23 mouse cellular contexts compared by ENCODE assay signal in genomic region chr6:38721361-38721760, GRCm38 (mm10). TPM values are rescaled to one million over a fixed set of nuclear protein-coding genes. Genes with fewer than 3 reads are reported as not detected.
DNase-seq lines count a peak whose midpoint lies in the region; TF ChIP-seq lines count a peak whose summit lies in the region.
"Had no signal": no experiment of that assay in that cellular context is flagged by ENCODE, and none has a peak within 500 bp of the region (broad histone marks: within the 10 kb centered on the region; RNA-seq: fewer than 3 reads in every experiment).

No protein-coding gene starts in this region.

- H3K4me3 ChIP-seq in cerebellum, adult 2 months (replicated peaks; ENCODE audit: insufficient read depth, low read depth, low read length), result no peak overlapping the region
- no peak overlapping the region for H3K4me3 ChIP-seq in left cerebral cortex, adult 2 months
- H3K4me3 ChIP-seq: embryonic facial prominence, embryonic 12.5 days; heart, embryonic 13.5 days; hindbrain, embryonic 13.5 days; limb, embryonic 13.5 days; lung, embryonic 15.5 days; neural tube, embryonic 13.5 days had no signal

- peaks cover 6% of the 10 kb centered on the region for H3K4me1 ChIP-seq in cerebellum, adult 2 months (ENCODE audit: control insufficient read depth, insufficient read depth, low read length)
- H3K4me1 ChIP-seq: embryonic facial prominence, embryonic 12.5 days; heart, embryonic 13.5 days; limb, embryonic 13.5 days; lung, embryonic 15.5 days had no signal

- TF ChIP-seq POLR2A in cerebellum, adult 2 months (IDR thresholded peaks at IDR 0.05; ENCODE audit: borderline replicate concordance, insufficient read depth, low read length), result no peak

- no peak for DNase-seq in cerebellum, adult 2 months
- DNase-seq in cerebellum, postnatal 14 days, result no peak
- DNase-seq in left cerebral cortex, adult 2 months (ENCODE audit: extremely low spot score in 1 of 2, low spot score in 2 of 2), result no peak
- DNase-seq in left cerebral cortex, postnatal 25 days (ENCODE audit: low spot score in 2 of 2), result no peak
- peak; percentile 42 for DNase-seq in retina, embryonic 14.5 days (ENCODE audit: low spot score)
- no peak for DNase-seq in thymus, postnatal 0 days (ENCODE audit: low spot score)
- DNase-seq in embryo, embryonic 10.5 days (ENCODE audit: low spot score), result no peak
- DNase-seq: adrenal gland, postnatal 25 days; cerebellum, adult 18-20 months; gastrocnemius, postnatal 36 days; heart, postnatal 14 days; kidney, adult 9 months; kidney, postnatal 10 days; right cerebral cortex, postnatal 14 days; thymus, postnatal 14 days had no signal

- H3K27ac ChIP-seq in cerebellum, adult 2 months (ENCODE audit: insufficient read depth, low read length), result peak overlapping the region; percentile 82; the same call in 1 of the 2 replicates
- H3K27ac ChIP-seq in left cerebral cortex, adult 2 months, result peak overlapping the region; percentile 9; the same call in 1 of the 2 replicates
- H3K27ac ChIP-seq: embryonic facial prominence, embryonic 12.5 days; heart, embryonic 13.5 days; hindbrain, embryonic 13.5 days; limb, embryonic 13.5 days; lung, embryonic 15.5 days; neural tube, embryonic 13.5 days had no signal

- TF ChIP-seq CTCF in cerebellum, adult 2 months (IDR thresholded peaks at IDR 0.05; ENCODE audit: borderline replicate concordance, insufficient read depth, low read depth, low read length), result no peak
- no peak for TF ChIP-seq CTCF in left cerebral cortex, adult 2 months (IDR thresholded peaks at IDR 0.05)

- no peaks in the 10 kb centered on the region for H3K27me3 ChIP-seq in cerebellum, adult 2 months (ENCODE audit: control insufficient read depth, insufficient read depth, low read length)
- H3K27me3 ChIP-seq: embryonic facial prominence, embryonic 12.5 days; heart, embryonic 13.5 days; hindbrain, embryonic 13.5 days; limb, embryonic 13.5 days; lung, embryonic 15.5 days; neural tube, embryonic 13.5 days had no signal

- intact Hi-C loops in left cerebral cortex, adult 2 months (cut with DNase I), result no loop called here
- intact Hi-C loops in left cerebral cortex, postnatal 25 days (cut with DNase I), result no loop called here

- WGBS in cerebellum, adult 2 months, result 100% methylated on average over 1 of the region's 1 CpGs

RNA-seq across cellular contexts. Expression of gene Clec2l, which starts 58.5 kb away (rescaled TPM):
- 226 and 246 TPM in 2 replicates for polyA plus RNA-seq in cerebellum, adult 2 months (2012; rRNA removed)
- total RNA-seq in left cerebral cortex, adult 2 months (2021), result 10 to 100 TPM; 67.4 to 69.7 TPM
- 10 to 100 TPM; 87.5 to 89.3 TPM for total RNA-seq in left cerebral cortex, postnatal 25 days (2021)
- 0.27 and 0.31 TPM in 2 replicates for polyA plus RNA-seq in thymus, postnatal 0 days (2015; fragmentation: Nextera tagmentation; extraction: Ambion mirVana)
- total RNA-seq: megakaryocyte progenitor cell, adult 5-6 weeks had no signal
- polyA plus RNA-seq: liver, embryonic 16.5 days had no signal
